Mouse (Mus musculus) liver, embryonic 14.5 days (tissue): ENCODE results near the gene Lrrc47.

Source experiments
- CTCF ChIP-seq: IDR thresholded peaks from 2 replicates; pipeline ENCODE4 v1.5.1; 2016; ENCODE audit warnings: antibody characterized with exemption, low read depth, control low read depth
- EP300 ChIP-seq: IDR thresholded peaks from 2 replicates; pipeline ENCODE4 v1.6.1; 2016; ENCODE audit warnings: antibody characterized with exemption, low read depth

DNA sequence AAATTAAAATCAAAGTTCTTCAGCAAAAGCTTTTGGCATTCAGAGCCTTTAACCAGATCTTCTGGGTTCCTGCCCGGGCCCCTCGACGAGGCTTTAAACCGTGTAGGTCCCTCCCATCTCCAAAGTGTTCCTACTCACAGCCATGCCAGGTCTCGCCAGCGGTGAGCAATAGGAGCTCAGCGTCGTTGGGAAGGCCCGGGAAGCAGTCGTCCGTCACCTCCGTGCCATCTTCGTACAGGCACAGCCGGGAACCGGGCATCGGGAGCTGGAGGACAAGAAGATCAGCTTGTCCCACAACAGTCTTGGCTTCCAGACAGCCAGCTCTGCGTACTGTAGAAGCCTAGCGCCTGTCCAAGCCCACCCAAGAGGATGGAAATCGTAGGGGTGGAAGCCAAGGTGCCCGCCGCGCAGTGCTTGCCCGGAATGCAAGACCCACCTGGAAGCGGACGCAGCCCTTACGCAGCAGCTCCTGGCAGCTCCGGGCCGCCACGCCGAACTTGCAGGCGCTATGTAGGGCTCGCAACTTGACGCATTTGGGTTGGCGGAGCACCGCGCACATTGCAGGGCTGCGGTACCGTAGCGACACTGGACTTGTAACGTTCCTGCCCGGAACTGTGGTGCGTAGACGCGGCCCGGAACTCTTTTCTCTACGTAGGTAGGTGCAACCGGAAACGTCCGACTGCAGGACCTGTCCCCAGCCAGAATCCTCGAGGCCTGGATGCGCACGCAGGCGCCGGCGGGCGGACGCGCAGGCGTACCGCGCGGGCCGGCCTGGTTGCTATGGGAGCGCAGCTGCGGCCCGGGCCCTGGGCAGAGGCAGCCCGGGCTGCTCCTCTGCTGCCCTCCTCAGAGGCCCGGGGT, 36.9 kb upstream of the Lrrc47 start, which contains the start of the genes Dffb and Cep104:
- TF ChIP-seq CTCF (no peak), EP300 (no peak)
